Mouse (Mus musculus): Measurements from ENCODE around the gene Edn2.

Edn2 gene

DNA sequence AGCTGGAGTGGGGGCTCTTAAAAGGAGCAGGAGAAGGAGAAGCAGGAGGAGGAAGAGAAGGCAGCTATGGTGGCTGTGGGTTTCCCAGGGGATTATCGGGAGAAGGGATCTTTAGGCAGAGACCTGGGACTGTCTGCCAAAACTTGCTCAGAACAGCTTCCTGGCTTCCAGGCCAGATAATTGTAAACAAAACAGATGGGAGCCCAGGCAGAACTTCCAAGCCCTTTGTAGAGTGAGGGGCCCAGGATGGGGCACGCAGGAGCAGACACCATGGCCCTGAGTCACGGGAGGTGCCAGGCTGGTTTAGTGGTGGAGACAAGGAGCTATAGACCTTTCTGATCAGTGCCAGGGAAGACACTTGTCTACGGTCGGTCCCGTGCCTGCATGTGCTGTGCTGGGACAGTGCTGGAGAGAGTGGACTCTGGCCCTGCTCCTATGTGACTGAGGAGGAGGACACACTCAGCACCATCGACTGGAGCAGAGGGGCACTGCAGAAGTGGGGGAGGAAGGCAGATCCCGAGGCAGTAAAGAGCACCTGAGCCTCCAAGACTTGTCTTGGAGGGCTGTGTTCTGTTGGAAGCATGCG lies 43.4 kb downstream of the Edn2 start:
- DNase-seq (ENCODE audit: low spot score in 2 of 2), result no peak

DNA sequence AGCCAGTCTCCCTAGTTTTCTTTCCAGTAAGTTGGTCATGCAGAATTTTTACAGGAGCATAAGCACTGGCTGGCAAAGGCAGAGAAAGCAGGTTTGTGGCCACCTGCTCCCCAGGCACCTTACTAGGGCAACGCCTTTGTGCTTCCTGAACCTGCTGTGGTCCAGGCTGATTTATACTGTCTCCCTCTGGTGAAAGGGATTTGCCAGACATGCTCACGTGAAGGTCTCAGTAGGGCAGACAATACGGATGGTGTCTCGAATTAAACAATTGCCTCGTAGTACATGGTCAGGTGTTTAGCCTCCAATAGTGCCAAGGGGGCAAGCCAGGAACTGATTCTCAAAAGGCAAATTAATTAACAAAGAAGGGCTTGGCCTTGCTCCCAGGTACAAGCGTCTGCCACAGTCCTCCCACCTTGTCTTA lies 45.5 kb downstream of the Edn2 start:
- no peak for DNase-seq (ENCODE audit: low spot score in 2 of 2)

DNA sequence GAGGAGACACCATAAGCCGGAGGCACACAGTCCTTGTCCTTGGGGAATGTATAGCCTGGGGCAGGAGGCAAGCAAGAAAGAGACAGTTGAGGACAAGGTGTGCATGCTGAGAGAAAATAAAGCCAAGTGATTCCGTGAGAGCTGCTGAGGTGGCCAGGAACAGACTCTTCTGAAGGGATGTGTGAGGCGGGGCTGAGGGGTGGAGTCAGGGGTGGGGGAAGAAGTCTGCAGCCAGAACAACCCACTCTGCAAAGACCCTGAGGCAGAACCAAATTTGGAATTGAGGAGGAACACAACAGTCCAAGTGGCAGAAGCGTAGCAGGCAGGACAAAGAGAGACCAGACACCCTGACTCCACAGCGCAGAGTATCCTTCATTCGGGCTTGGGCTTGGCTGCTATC lies 51.1 kb downstream of the Edn2 start:
- no peak for DNase-seq (ENCODE audit: low spot score in 2 of 2)

DNA sequence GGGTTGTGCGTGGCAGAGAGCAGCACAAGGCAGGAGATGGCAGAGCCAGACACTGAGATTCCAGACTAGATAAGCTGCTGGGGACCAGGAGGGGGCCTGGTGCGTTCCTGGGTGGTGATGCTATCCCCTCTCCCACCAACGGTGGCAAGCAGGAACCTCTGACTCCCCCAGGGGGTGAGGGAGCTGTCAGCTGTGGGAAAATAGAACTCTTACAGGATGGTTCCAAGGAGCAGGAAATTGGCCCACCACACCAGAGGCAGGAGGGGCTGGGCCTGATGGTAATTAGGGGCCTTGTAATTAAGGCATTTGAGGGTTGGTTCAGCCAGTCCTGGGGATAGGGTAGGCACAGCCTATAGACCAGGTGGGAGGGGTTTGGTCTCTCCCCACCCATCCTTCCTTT lies 51.8 kb downstream of the Edn2 start:
- DNase-seq (ENCODE audit: low spot score in 2 of 2), result no peak

DNA sequence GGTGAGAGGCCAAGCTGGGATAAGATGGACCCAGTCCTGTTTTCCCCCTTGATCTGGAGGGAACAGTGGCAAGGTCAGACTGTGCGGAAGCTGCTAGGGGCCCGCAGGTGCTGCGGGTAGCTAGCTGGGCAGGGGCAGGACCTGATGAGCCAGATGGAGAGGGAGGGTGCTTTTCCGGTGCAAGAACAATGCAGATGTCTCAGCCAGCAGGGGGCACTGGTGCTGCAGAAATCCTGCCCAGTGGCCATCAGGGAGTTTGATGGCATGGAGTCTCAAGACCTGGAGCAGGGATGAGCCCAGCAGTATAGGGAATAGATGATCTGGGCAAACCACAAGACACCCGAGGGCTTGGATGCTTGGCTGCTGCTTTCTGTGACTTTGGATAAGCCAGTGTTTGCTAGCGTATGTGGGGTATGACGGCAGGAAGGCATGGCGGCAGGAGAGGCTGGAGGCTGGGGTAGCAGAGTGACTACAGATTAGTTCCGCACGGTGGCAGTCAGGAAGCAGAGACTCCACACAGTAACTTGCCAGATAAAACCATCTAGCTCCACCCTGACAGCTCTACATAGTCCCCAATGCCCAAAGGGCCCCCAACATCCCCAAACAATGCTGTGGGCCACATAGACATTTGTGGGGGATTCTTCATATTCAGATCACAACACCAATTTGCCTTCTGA lies 55.0 kb downstream of the Edn2 start:
- no peak for DNase-seq (ENCODE audit: low spot score in 2 of 2)

DNA sequence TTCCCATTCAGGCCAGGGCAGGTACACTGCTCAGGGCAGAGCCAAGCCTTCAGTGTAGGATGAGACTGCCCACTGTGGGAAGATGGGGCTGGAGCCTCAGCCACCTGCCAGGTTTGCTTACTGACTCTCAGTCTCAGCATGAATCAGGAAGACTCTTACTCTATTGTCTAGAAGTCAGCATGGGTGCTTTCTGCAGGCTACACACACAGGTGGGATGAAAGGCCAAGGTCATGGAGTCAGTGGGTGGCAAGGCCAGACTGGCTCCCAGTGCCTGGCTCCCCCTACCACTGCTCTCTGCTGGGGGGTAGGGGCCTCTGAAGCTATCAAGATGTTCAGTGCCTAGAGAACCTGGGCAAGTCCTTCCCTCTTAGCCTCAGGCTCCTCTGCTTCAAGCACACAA lies 55.9 kb downstream of the Edn2 start:
- DNase-seq (ENCODE audit: low spot score in 2 of 2), result no peak
